9 mouse cellular contexts compared by ENCODE assay signal in genomic region chr1:75925802-75926201, GRCm38 (mm10).
A peak's percentile ranks its signal among the peaks of the same experiment; 100 is the strongest.
DNase-seq lines count a peak whose midpoint lies in the region; ATAC-seq and TF ChIP-seq lines count a peak whose summit lies in the region.
"Had no signal": no experiment of that assay in that cellular context is flagged by ENCODE, and none has a peak within 500 bp of the region (broad histone marks: within the 10 kb centered on the region; RNA-seq: fewer than 3 reads in every experiment).

No protein-coding gene starts in this region.

- H3K27me3 ChIP-seq in embryonic facial prominence, embryonic 12.5 days: 0 out of 2 replicates have a peak, but pooled peaks cover 4% of the 10 kb centered on the region
- no peaks in the 10 kb centered on the region for H3K27me3 ChIP-seq in kidney, embryonic 14.5 days (ENCODE audit: control insufficient read depth, insufficient read depth, low read length)
- peaks cover 6% of the 10 kb centered on the region for H3K27me3 ChIP-seq in limb, embryonic 10.5 days (ENCODE audit: low read depth, poor library complexity, severe bottlenecking)
- H3K27me3 ChIP-seq in midbrain, embryonic 16.5 days (ENCODE audit: control insufficient read depth, insufficient read depth, low read depth, low read length): no peaks in the 10 kb centered on the region; the same call in 1 of the 2 replicates
- H3K27me3 ChIP-seq in stomach, postnatal 0 days (ENCODE audit: control insufficient read depth, insufficient read depth, low read length): no peaks in the 10 kb centered on the region

- peaks cover 9% of the 10 kb centered on the region; the same call in 1 of the 2 replicates for H3K4me1 ChIP-seq in embryonic facial prominence, embryonic 12.5 days
- no peaks in the 10 kb centered on the region for H3K4me1 ChIP-seq in kidney, embryonic 14.5 days (ENCODE audit: control insufficient read depth, insufficient read depth, low read length)
- peaks cover 13% of the 10 kb centered on the region for H3K4me1 ChIP-seq in limb, embryonic 10.5 days
- peaks cover 8% of the 10 kb centered on the region for H3K4me1 ChIP-seq in midbrain, embryonic 16.5 days (ENCODE audit: control insufficient read depth, insufficient read depth, low read length)
- no peaks in the 10 kb centered on the region for H3K4me1 ChIP-seq in stomach, postnatal 0 days (replicated peaks; ENCODE audit: control insufficient read depth, insufficient read depth)

- 7% methylated on average over 9 of the region's 9 CpGs for WGBS in embryonic facial prominence, embryonic 12.5 days
- WGBS in kidney, embryonic 14.5 days: 3% methylated on average over 9 of the region's 9 CpGs
- 27% methylated on average over 9 of the region's 9 CpGs for WGBS in limb, embryonic 10.5 days
- WGBS in midbrain, embryonic 16.5 days: 8% methylated on average over 9 of the region's 9 CpGs
- 25% methylated on average over 9 of the region's 9 CpGs for WGBS in stomach, postnatal 0 days

- H3K9ac ChIP-seq in embryonic facial prominence, embryonic 12.5 days: no peak overlapping the region
- H3K9ac ChIP-seq in kidney, embryonic 14.5 days (ENCODE audit: low read depth, low read length): no peak overlapping the region
- H3K9ac ChIP-seq in midbrain, embryonic 16.5 days (ENCODE audit: low read depth, low read length): no peak overlapping the region
- no peak overlapping the region for H3K9ac ChIP-seq in stomach, postnatal 0 days (ENCODE audit: low read length)

- no peak overlapping the region for H3K4me3 ChIP-seq in embryonic facial prominence, embryonic 12.5 days
- H3K4me3 ChIP-seq in kidney, embryonic 14.5 days (ENCODE audit: low read length): no peak overlapping the region
- no peak overlapping the region for H3K4me3 ChIP-seq in limb, embryonic 10.5 days
- H3K4me3 ChIP-seq in midbrain, embryonic 16.5 days (ENCODE audit: low read depth, low read length): no peak overlapping the region
- H3K4me3 ChIP-seq in stomach, postnatal 0 days (ENCODE audit: low read depth, low read length): no peak overlapping the region

- DNase-seq in brain, embryonic 18.5 days (ENCODE audit: low read depth, low spot score): peak; percentile 84
- peak; percentile 84 for DNase-seq in heart, adult 8-10 months (ENCODE audit: low spot score)
- DNase-seq in limb, embryonic 10.5 days (ENCODE audit: low spot score): peak; percentile 97
- peak; percentile 84 for DNase-seq in stomach, postnatal 0 days (ENCODE audit: low spot score)

- ATAC-seq in embryonic facial prominence, embryonic 12.5 days (ENCODE audit: insufficient number of reproducible peaks, insufficient read depth, low FRiP score, low TSS enrichment): peak; percentile 75; the same call in 1 of the 2 replicates
- peak; percentile 94 for ATAC-seq in kidney, embryonic 14.5 days (ENCODE audit: low FRiP score, low TSS enrichment)
- ATAC-seq in midbrain, embryonic 16.5 days: peak; percentile 88
- peak; percentile 32; the same call in 1 of the 2 replicates for ATAC-seq in stomach, postnatal 0 days (ENCODE audit: low FRiP score, low TSS enrichment)
- no peak for ATAC-seq in megakaryocyte-erythroid progenitor cell, adult 5-6 weeks (replicated peaks; ENCODE audit: low FRiP score, low TSS enrichment, poor library complexity, severe bottlenecking)

- no peaks in the 10 kb centered on the region for H3K9me3 ChIP-seq in embryonic facial prominence, embryonic 12.5 days
- no peaks in the 10 kb centered on the region for H3K9me3 ChIP-seq in kidney, embryonic 14.5 days (ENCODE audit: control insufficient read depth, low read length)
- no peaks in the 10 kb centered on the region for H3K9me3 ChIP-seq in limb, embryonic 10.5 days (replicated peaks)
- no peaks in the 10 kb centered on the region for H3K9me3 ChIP-seq in midbrain, embryonic 16.5 days (replicated peaks; ENCODE audit: control insufficient read depth, low read length, poor library complexity, severe bottlenecking)
- no peaks in the 10 kb centered on the region for H3K9me3 ChIP-seq in stomach, postnatal 0 days (ENCODE audit: control insufficient read depth, low read length)

- peak; percentile 91 for TF ChIP-seq CTCF in stomach, postnatal 0 days (IDR thresholded peaks at IDR 0.05; ENCODE audit: low read depth)

- H3K27ac ChIP-seq in embryonic facial prominence, embryonic 12.5 days: peak overlapping the region; percentile 32; the same call in 1 of the 2 replicates
- no peak overlapping the region for H3K27ac ChIP-seq in kidney, embryonic 14.5 days (ENCODE audit: low read depth, low read length)
- H3K27ac ChIP-seq in limb, embryonic 10.5 days: peak overlapping the region; percentile 57
- H3K27ac ChIP-seq in midbrain, embryonic 16.5 days (ENCODE audit: low read length): no peak overlapping the region
- H3K27ac ChIP-seq in stomach, postnatal 0 days (replicated peaks): no peak overlapping the region
- H3K27ac ChIP-seq: macrophage had no signal

- no peaks in the 10 kb centered on the region for H3K36me3 ChIP-seq in embryonic facial prominence, embryonic 12.5 days
- no peaks in the 10 kb centered on the region for H3K36me3 ChIP-seq in kidney, embryonic 14.5 days (ENCODE audit: control insufficient read depth, insufficient read depth, low read length)
- no peaks in the 10 kb centered on the region for H3K36me3 ChIP-seq in limb, embryonic 10.5 days
- no peaks in the 10 kb centered on the region for H3K36me3 ChIP-seq in midbrain, embryonic 16.5 days (ENCODE audit: control insufficient read depth, insufficient read depth, low read length)
- no peaks in the 10 kb centered on the region for H3K36me3 ChIP-seq in stomach, postnatal 0 days (ENCODE audit: control insufficient read depth, insufficient read depth, low read length)

- H3K4me2 ChIP-seq in embryonic facial prominence, embryonic 12.5 days (replicated peaks): no peak overlapping the region
- H3K4me2 ChIP-seq in kidney, embryonic 14.5 days (replicated peaks; ENCODE audit: low read depth, low read length): no peak overlapping the region; the same call in 1 of the 2 replicates
- peak overlapping the region; percentile 25; the same call in 1 of the 2 replicates for H3K4me2 ChIP-seq in midbrain, embryonic 16.5 days (ENCODE audit: low read length)
- H3K4me2 ChIP-seq in stomach, postnatal 0 days (replicated peaks; ENCODE audit: low read depth): no peak overlapping the region

- TF ChIP-seq EP300 in stomach, postnatal 0 days (optimal IDR thresholded peaks at IDR 0.05): no peak

Comparison
In these comparisons a context has a peak if more than half of its experiments do, and no peak if none do; other contexts are left out.
1. H3K27ac ChIP-seq: peak in embryonic facial prominence, embryonic 12.5 days (single experiment) and limb, embryonic 10.5 days (single experiment); none in kidney, embryonic 14.5 days (single experiment), midbrain, embryonic 16.5 days (single experiment) and stomach, postnatal 0 days (single experiment).
2. Peak in every context shown above with its lines, with median percentiles within 50 percentile points of each other: DNase-seq.